Comparison of ENCODE assay signal across 24 mouse cellular contexts in genomic region chr4:100377996-100378395, GRCm38 (mm10).
DNase-seq lines count a peak whose midpoint lies in the region; ATAC-seq and TF ChIP-seq lines count a peak whose summit lies in the region.
"Had no signal": no experiment of that assay in that cellular context is flagged by ENCODE, and none has a peak within 500 bp of the region (broad histone marks: within the 10 kb centered on the region; RNA-seq: fewer than 3 reads in every experiment).

No protein-coding gene starts in this region.

- WGBS in heart, embryonic 15.5 days = 63% methylated on average over 4 of the region's 4 CpGs
- whole genome bisulfite sequencing in heart, embryonic 12.5 days = 55% methylated on average over 4 of the region's 4 CpGs
- 14% methylated on average over 4 of the region's 4 CpGs for WGBS in cerebellum, adult 2 months

- peaks cover 46% of the 10 kb centered on the region for H3K4me1 ChIP-seq in heart, embryonic 15.5 days (replicated peaks)
- H3K4me1 ChIP-seq in heart, embryonic 12.5 days (replicated peaks) = peaks cover 52% of the 10 kb centered on the region
- H3K4me1 ChIP-seq in cerebellum, adult 2 months (ENCODE audit: control insufficient read depth, insufficient read depth, low read length) = peaks cover 17% of the 10 kb centered on the region; the same call in 1 of the 2 replicates
- H3K4me1 ChIP-seq: neural tube, embryonic 15.5 days had no signal

- no peak; the same call in 1 of the 2 replicates for ATAC-seq in heart, embryonic 15.5 days (replicated peaks; ENCODE audit: insufficient number of reproducible peaks, insufficient read depth, low FRiP score, low read depth)
- ATAC-seq in heart, embryonic 12.5 days (ENCODE audit: insufficient number of reproducible peaks, low FRiP score) = no peak
- ATAC-seq: forebrain, embryonic 14.5 days; hindbrain, embryonic 16.5 days; intestine, postnatal 0 days; midbrain, embryonic 16.5 days had no signal

- H3K9ac ChIP-seq in heart, embryonic 15.5 days = no peak overlapping the region
- H3K9ac ChIP-seq in heart, embryonic 12.5 days = no peak overlapping the region
- H3K9ac ChIP-seq: kidney, embryonic 15.5 days; neural tube, embryonic 15.5 days had no signal

- DNase-seq in cerebellum, adult 11 months = peak; percentile 49
- peak; percentile 60 to 84 for DNase-seq in cerebellum, adult 2 months
- DNase-seq in cerebellum, postnatal 36 days = peak; percentile 44 to 54
- no peak for DNase-seq in ovary, adult 18-20 months (ENCODE audit: low spot score)
- no peak for DNase-seq in urinary bladder, adult 2 months (ENCODE audit: low spot score)
- DNase-seq: adrenal gland, adult 2 months; gastrocnemius, postnatal 36 days; kidney, postnatal 4 days; layer of hippocampus, adult 9-11 months; lung, adult 2 months; lung, postnatal 4 days had no signal

- TF ChIP-seq POLR2A in cerebellum, adult 2 months (IDR thresholded peaks at IDR 0.05; ENCODE audit: borderline replicate concordance, insufficient read depth, low read length) = no peak

- H3K36me3 ChIP-seq in heart, embryonic 15.5 days = no peaks in the 10 kb centered on the region
- no peaks in the 10 kb centered on the region for H3K36me3 ChIP-seq in heart, embryonic 12.5 days
- H3K36me3 ChIP-seq: embryonic facial prominence, embryonic 10.5 days; kidney, embryonic 15.5 days; neural tube, embryonic 15.5 days had no signal

- peak overlapping the region; percentile 59 for H3K27ac ChIP-seq in heart, embryonic 15.5 days
- H3K27ac ChIP-seq in heart, embryonic 12.5 days (ENCODE audit: poor library complexity, severe bottlenecking) = no peak overlapping the region
- peak overlapping the region; percentile 52; the same call in 1 of the 2 replicates for H3K27ac ChIP-seq in cerebellum, adult 2 months (ENCODE audit: insufficient read depth, low read length)
- H3K27ac ChIP-seq: embryonic facial prominence, embryonic 10.5 days; kidney, embryonic 15.5 days; left cerebral cortex, adult 2 months; neural tube, embryonic 15.5 days; stomach, postnatal 0 days had no signal

- no peaks in the 10 kb centered on the region for H3K9me3 ChIP-seq in heart, embryonic 15.5 days (replicated peaks)
- H3K9me3 ChIP-seq in heart, embryonic 12.5 days (replicated peaks) = no peaks in the 10 kb centered on the region
- H3K9me3 ChIP-seq: embryonic facial prominence, embryonic 10.5 days; kidney, embryonic 15.5 days; neural tube, embryonic 15.5 days had no signal

- TF ChIP-seq CTCF in cerebellum, adult 2 months (IDR thresholded peaks at IDR 0.05; ENCODE audit: borderline replicate concordance, insufficient read depth, low read depth, low read length) = no peak

- no peak overlapping the region for H3K4me2 ChIP-seq in heart, embryonic 15.5 days
- H3K4me2 ChIP-seq in heart, embryonic 12.5 days = no peak overlapping the region
- H3K4me2 ChIP-seq: heart, embryonic 11.5 days; kidney, embryonic 15.5 days; liver, embryonic 11.5 days; neural tube, embryonic 15.5 days had no signal

- no peaks in the 10 kb centered on the region for H3K27me3 ChIP-seq in heart, embryonic 15.5 days
- no peaks in the 10 kb centered on the region for H3K27me3 ChIP-seq in heart, embryonic 12.5 days (replicated peaks)
- H3K27me3 ChIP-seq in cerebellum, adult 2 months (ENCODE audit: control insufficient read depth, insufficient read depth, low read length) = no peaks in the 10 kb centered on the region
- H3K27me3 ChIP-seq: kidney, embryonic 15.5 days; neural tube, embryonic 15.5 days had no signal

- no peak overlapping the region for H3K4me3 ChIP-seq in heart, embryonic 15.5 days
- H3K4me3 ChIP-seq in heart, embryonic 12.5 days = no peak overlapping the region
- H3K4me3 ChIP-seq in cerebellum, adult 2 months (replicated peaks; ENCODE audit: insufficient read depth, low read depth, low read length) = no peak overlapping the region
- H3K4me3 ChIP-seq: embryonic facial prominence, embryonic 10.5 days; kidney, embryonic 15.5 days; left cerebral cortex, adult 2 months; neural tube, embryonic 15.5 days had no signal

Comparison
In these comparisons a context has a peak if more than half of its experiments do, and no peak if none do; other contexts are left out.
1. DNase-seq: peak in cerebellum, adult 11 months (single experiment), cerebellum, adult 2 months (2 of 2) and cerebellum, postnatal 36 days (2 of 2); none in ovary, adult 18-20 months (single experiment) and urinary bladder, adult 2 months (single experiment).